Mouse (Mus musculus): ENCODE measurements around the gene Mllt3. TPM values are rescaled to one million over a fixed set of nuclear protein-coding genes. Genes with fewer than 3 reads are reported as not detected.

The Mllt3 gene
- polyA plus RNA-seq, 1 experiment from 2014 or later: 73.6 TPM

GRCm38 (mm10) chr4:87774515-87774914 is 258.6 kb downstream of the Mllt3 start:
- no peak for ATAC-seq (ENCODE audit: low read depth)
- H3K4me3 ChIP-seq: no peak overlapping the region
- H3K9ac ChIP-seq: no peak overlapping the region
- H3K4me2 ChIP-seq: no peak overlapping the region
- 91% methylated on average over 4 of the region's 4 CpGs for WGBS
- no peaks in the 10 kb centered on the region for H3K27me3 ChIP-seq
- H3K4me1 ChIP-seq (replicated peaks): no peaks in the 10 kb centered on the region
- H3K27ac ChIP-seq (replicated peaks): no peak overlapping the region
- H3K36me3 ChIP-seq: peaks cover 19% of the 10 kb centered on the region
- no peaks in the 10 kb centered on the region for H3K9me3 ChIP-seq

DNA sequence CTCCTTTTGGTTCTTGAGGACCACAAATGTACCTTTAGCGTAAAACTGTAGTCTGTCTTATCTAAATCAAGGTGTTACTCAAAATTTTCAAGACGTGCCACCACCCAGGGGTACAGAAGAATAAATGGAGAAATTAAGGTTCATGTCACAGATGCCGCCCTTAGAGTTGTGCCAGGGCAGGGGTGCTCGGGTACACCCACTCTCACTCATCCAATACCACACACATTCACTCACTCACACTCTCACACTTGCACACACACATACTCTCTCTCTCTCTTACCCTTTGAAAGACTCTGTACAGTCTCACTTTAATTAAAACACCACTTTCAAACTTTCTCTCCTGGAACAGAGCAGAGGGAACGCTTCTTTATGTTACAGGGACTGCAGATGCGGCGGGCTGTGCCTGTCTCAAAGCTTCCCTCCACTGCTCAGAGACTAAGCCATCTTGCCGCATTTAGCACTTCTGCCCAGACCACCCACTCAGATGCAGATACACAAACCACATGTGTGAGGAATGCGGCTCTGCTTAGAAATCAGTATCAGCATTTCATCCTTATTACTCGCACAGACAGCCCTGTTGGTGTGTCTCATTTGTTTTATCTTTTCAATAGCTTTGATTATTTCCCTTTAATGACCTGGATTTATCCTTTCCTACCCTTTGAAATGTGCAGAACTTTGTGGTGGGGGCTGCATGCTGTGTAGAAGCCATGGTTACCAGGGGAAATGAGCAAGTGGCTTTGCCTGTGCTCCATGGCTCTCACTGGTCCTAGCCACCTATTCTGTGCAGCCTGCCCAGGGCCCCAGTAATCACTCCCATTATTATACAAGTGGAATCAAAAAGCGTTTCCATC is 265.2 kb downstream of the Mllt3 start:
- Histone ChIP-seq H3K27me3 (no peaks in the 10 kb centered on the region), H3K4me3 (no peak overlapping the region), H3K4me1 (replicated peaks) (peaks cover 15% of the 10 kb centered on the region), H3K9ac (no peak overlapping the region), H3K4me2 (no peak overlapping the region), H3K9me3 (no peaks in the 10 kb centered on the region), H3K27ac (replicated peaks) (peak overlapping the region; percentile 9), H3K36me3 (peaks cover under 1% of the 10 kb centered on the region)
- ATAC-seq (ENCODE audit: low read depth): peak; percentile 75
- WGBS: 35% methylated on average over 11 of the region's 11 CpGs

DNA sequence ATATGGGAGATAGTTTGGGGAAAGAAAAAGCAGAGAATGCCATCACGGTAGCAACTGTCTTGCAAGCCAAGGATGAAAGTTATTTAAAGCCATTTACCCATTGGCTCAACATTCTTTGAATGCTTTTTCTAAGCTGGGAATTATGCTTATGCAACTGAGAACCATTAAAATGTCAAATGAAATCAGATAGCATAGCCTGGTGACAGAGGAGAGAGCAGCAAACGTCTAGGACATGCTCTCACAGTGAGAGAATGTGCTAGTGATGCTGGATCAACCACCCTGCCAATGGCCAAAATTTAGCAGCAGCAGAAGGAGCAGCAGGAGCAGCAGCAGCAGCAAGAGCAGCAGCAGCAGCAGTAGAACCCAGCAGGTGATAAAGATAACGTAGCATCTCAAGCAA is 267.4 kb downstream of the Mllt3 start:
- ATAC-seq (ENCODE audit: low read depth): no peak
- no peaks in the 10 kb centered on the region for H3K36me3 ChIP-seq
- 50% methylated on average over 3 of the region's 3 CpGs for WGBS
- no peaks in the 10 kb centered on the region for H3K27me3 ChIP-seq
- no peak overlapping the region for H3K4me2 ChIP-seq
- no peak overlapping the region for H3K4me3 ChIP-seq
- H3K9me3 ChIP-seq: no peaks in the 10 kb centered on the region
- H3K4me1 ChIP-seq (replicated peaks): peaks cover 15% of the 10 kb centered on the region
- H3K9ac ChIP-seq: no peak overlapping the region
- H3K27ac ChIP-seq (replicated peaks): no peak overlapping the region

- Histone ChIP-seq H3K9me3 (no peaks in the 10 kb centered on the region), H3K4me2 (no peak overlapping the region), H3K27ac (replicated peaks) (no peak overlapping the region), H3K27me3 (no peaks in the 10 kb centered on the region), H3K4me3 (no peak overlapping the region), H3K4me1 (replicated peaks) (no peaks in the 10 kb centered on the region), H3K9ac (no peak overlapping the region), H3K36me3 (no peaks in the 10 kb centered on the region)
- WGBS: 85% methylated on average over 2 of the region's 2 CpGs
- no peak for ATAC-seq (ENCODE audit: low read depth)
These were observed 272.1 kb downstream of the Mllt3 start for GRCm38 (mm10) chr4:87761075-87761474.

DNA sequence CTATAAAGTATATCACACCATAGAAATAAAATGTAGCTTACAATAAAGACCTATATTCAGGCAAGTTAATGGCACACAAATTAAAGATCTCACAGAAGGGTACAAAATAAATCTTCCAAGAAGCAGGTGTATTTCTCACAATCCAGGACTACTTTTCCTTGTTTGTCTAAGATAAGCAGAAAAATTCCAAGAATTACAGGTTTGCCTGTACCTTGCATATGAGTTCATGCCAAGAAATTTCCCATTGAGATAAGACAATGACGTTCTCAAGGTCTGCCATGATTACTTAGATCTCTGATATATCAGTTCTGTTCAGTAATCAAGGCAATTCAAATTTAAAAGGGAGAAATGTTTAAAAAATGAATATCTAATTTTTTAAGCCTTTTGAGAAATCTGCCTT is 272.9 kb downstream of the Mllt3 start:
- no peak overlapping the region for H3K9ac ChIP-seq
- no peak for ATAC-seq (ENCODE audit: low read depth)
- no peak overlapping the region for H3K4me3 ChIP-seq
- H3K4me1 ChIP-seq (replicated peaks): no peaks in the 10 kb centered on the region
- no peaks in the 10 kb centered on the region for H3K9me3 ChIP-seq
- H3K36me3 ChIP-seq: no peaks in the 10 kb centered on the region
- H3K27me3 ChIP-seq: no peaks in the 10 kb centered on the region
- no peak overlapping the region for H3K27ac ChIP-seq (replicated peaks)
- H3K4me2 ChIP-seq: no peak overlapping the region
- 92% methylated on average over 1 of the region's 1 CpGs for WGBS

DNA sequence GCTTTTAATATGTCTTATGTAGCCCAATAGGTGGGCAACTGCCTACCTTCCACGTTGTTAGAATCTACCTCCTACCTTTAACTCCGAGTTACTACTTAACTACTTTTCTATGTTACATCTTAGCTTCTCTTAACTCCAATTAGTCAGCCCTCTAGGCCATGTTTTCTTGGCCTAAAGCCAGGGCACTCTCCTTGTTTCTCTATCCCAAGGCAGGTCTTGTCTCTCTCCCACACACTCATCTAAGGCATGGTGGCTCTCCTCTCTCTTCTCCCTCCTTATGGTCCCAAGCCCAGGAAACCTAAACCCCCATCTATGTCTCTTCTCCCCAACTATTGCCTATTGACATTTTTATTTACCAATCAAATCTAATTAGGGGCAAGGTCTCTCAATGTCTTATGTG is 273.5 kb downstream of the Mllt3 start:
- Histone ChIP-seq H3K27me3 (no peaks in the 10 kb centered on the region), H3K4me1 (replicated peaks) (no peaks in the 10 kb centered on the region), H3K27ac (replicated peaks) (no peak overlapping the region), H3K9ac (no peak overlapping the region), H3K4me2 (no peak overlapping the region), H3K36me3 (no peaks in the 10 kb centered on the region), H3K9me3 (no peaks in the 10 kb centered on the region), H3K4me3 (no peak overlapping the region)
- 92% methylated on average over 2 of the region's 2 CpGs for WGBS
- ATAC-seq (ENCODE audit: low read depth): no peak

- no peak overlapping the region for H3K4me3 ChIP-seq
- 90% methylated on average over 6 of the region's 6 CpGs for WGBS
- H3K27me3 ChIP-seq: no peaks in the 10 kb centered on the region
- no peak overlapping the region for H3K9ac ChIP-seq
- H3K36me3 ChIP-seq: no peaks in the 10 kb centered on the region
- H3K9me3 ChIP-seq: no peaks in the 10 kb centered on the region
- no peak overlapping the region for H3K4me2 ChIP-seq
- no peak overlapping the region for H3K27ac ChIP-seq (replicated peaks)
- no peaks in the 10 kb centered on the region for H3K4me1 ChIP-seq (replicated peaks)
- no peak for ATAC-seq (ENCODE audit: low read depth)
These were observed 274.1 kb downstream of the Mllt3 start for GRCm38 (mm10) chr4:87759110-87759509.

- WGBS: 91% methylated on average over 2 of the region's 2 CpGs
- H3K4me2 ChIP-seq: no peak overlapping the region
- ATAC-seq (ENCODE audit: low read depth): no peak
These were observed 281.7 kb downstream of the Mllt3 start for GRCm38 (mm10) chr4:87751515-87751864.

DNA sequence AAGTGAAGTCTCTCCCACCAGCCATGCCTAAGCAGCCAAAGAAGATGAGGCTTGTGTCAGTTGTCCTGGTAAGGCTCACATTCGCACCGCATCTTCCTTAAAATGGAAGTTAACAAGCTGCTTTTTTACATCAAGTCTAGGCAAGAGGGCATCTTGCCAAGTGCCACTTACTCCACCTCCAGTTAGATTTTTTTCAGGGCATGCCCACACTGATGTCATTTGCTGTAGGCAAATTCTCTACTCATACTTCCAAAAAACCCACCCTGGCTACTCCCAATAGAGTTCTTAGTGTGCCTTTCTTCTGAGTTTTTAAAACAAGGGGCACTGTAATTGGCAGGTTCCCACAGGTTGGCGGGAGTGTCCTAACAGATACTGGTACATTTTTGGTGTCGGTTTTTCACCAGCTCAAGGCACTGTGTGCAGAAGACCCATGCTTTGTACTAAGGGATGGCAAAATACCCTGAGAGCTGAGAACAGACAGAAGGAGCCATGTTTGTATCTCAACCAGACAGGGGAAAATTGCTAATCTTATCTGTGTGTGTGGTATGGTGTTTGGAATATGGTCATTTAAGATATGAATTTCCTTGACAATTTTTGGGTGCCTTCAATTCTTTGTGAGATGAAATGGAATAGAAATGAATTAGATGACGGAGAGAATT is 282.2 kb downstream of the Mllt3 start:
- ATAC-seq (ENCODE audit: low read depth): no peak
- H3K4me1 ChIP-seq (replicated peaks): peaks cover 14% of the 10 kb centered on the region
- H3K9ac ChIP-seq: no peak overlapping the region
- 90% methylated on average over 5 of the region's 5 CpGs for WGBS
- no peaks in the 10 kb centered on the region for H3K27me3 ChIP-seq
- no peaks in the 10 kb centered on the region for H3K36me3 ChIP-seq
- H3K27ac ChIP-seq (replicated peaks): no peak overlapping the region
- H3K4me3 ChIP-seq: no peak overlapping the region
- no peak overlapping the region for H3K4me2 ChIP-seq
- H3K9me3 ChIP-seq: no peaks in the 10 kb centered on the region

More at GRCm38 (mm10) chr4:87751515-87751864, 281.7 kb downstream of the Mllt3 start:
- Histone ChIP-seq H3K9me3 (no peaks in the 10 kb centered on the region), H3K27ac (replicated peaks) (no peak overlapping the region), H3K36me3 (no peaks in the 10 kb centered on the region), H3K4me1 (replicated peaks) (peaks cover 14% of the 10 kb centered on the region), H3K9ac (no peak overlapping the region), H3K4me3 (no peak overlapping the region), H3K27me3 (no peaks in the 10 kb centered on the region)

- no peak for ATAC-seq (ENCODE audit: low read depth)
- no peak overlapping the region for H3K9ac ChIP-seq
- H3K4me2 ChIP-seq: no peak overlapping the region
- no peak overlapping the region for H3K27ac ChIP-seq (replicated peaks)
- H3K27me3 ChIP-seq: no peaks in the 10 kb centered on the region
- peaks cover 14% of the 10 kb centered on the region for H3K4me1 ChIP-seq (replicated peaks)
- no peak overlapping the region for H3K4me3 ChIP-seq
- WGBS: 12% methylated on average over 4 of the region's 4 CpGs
- H3K9me3 ChIP-seq: no peaks in the 10 kb centered on the region
- H3K36me3 ChIP-seq: no peaks in the 10 kb centered on the region
These were observed 283.5 kb downstream of the Mllt3 start for GRCm38 (mm10) chr4:87749532-87750234.

DNA sequence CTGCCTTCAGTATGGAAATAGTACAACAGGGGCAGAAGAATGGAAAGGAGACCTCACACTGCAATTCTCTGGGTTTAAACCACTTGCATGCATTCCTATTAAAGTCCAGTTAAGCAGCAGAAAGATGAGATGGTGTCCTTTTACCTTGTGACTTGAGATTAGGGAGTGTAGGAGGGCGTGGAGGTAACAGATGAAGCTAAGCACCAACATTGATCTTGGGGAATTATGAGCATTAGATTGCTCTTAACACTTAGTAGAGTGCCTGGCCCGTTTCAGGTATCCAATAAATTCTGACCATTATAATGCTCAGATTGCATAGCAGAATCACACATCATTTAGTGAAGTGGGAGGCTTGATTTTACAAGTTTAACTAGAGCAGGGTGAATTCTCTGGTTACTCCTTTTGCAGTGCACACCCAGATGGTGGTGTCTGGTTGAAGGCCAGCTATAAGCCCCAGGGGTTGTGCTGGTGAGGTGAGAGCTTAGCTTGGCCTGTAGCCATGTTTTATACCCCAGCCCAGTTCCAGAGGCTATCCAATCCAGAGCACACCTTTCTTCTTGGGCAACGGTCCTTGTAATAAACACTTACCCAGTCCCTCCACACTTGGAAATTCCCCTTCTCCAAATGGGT is 288.0 kb downstream of the Mllt3 start:
- 76% methylated on average over 3 of the region's 3 CpGs for WGBS
- H3K9me3 ChIP-seq: no peaks in the 10 kb centered on the region

More for the DNA sequence above, 288.0 kb downstream of the Mllt3 start:
- Histone ChIP-seq H3K4me2 (no peak overlapping the region), H3K4me1 (replicated peaks) (peaks cover 14% of the 10 kb centered on the region), H3K9ac (no peak overlapping the region), H3K36me3 (no peaks in the 10 kb centered on the region), H3K27me3 (no peaks in the 10 kb centered on the region), H3K27ac (replicated peaks) (no peak overlapping the region), H3K4me3 (no peak overlapping the region)
- ATAC-seq (ENCODE audit: low read depth): no peak

Measured in neural tube, embryonic 13.5 days (tissue).